Mouse (Mus musculus) hindbrain, embryonic 13.5 days (tissue): ENCODE data around the gene Apobec2. TPM values are rescaled to one million over a fixed set of nuclear protein-coding genes. Genes with fewer than 3 reads are reported as not detected.

Experiments
- ATAC-seq: fragments of 200-750 bp; cut with Nextera tagmentation; 2 replicates; pipeline ENCODE4 v1.8.0; 2017; ENCODE audit warnings: moderate TSS enrichment; ENCODE audit not compliant: low FRiP score
- H3K27ac ChIP-seq: fragments of 300-500 bp; sonication (generic); 2 replicates; pipeline ENCODE4 v1.5.1; 2015; ENCODE audit warnings: inconsistent platforms, mild to moderate bottlenecking, moderate library complexity
- H3K27me3 ChIP-seq: fragments of 300-500 bp; sonication (generic); 2 replicates; pipeline ENCODE4 v1.6.1; 2015; ENCODE audit warnings: mild to moderate bottlenecking, inconsistent platforms
- H3K36me3 ChIP-seq: fragments of 300-500 bp; sonication (generic); 2 replicates; pipeline ENCODE4 v1.6.1; 2015; ENCODE audit warnings: mild to moderate bottlenecking, inconsistent platforms
- H3K4me1 ChIP-seq: fragments of 300-500 bp; sonication (generic); replicated peaks from 2 replicates; pipeline ENCODE4 v1.6.1; 2015; ENCODE audit warnings: inconsistent platforms
- H3K4me2 ChIP-seq: fragments of 300-500 bp; sonication (generic); 2 replicates; pipeline ENCODE4 v1.6.1; 2015; ENCODE audit warnings: inconsistent platforms, mild to moderate bottlenecking, moderate library complexity
- H3K4me3 ChIP-seq: fragments of 300-500 bp; sonication (generic); 2 replicates; pipeline ENCODE4 v1.5.1; 2015; ENCODE audit warnings: mild to moderate bottlenecking, inconsistent platforms
- H3K9ac ChIP-seq: fragments of 300-500 bp; sonication (generic); 2 replicates; pipeline ENCODE4 v1.6.1; 2015; ENCODE audit warnings: mild to moderate bottlenecking, inconsistent platforms
- H3K9me3 ChIP-seq: fragments of 300-500 bp; sonication (generic); 2 replicates; pipeline ENCODE4 v1.6.1; 2016; ENCODE audit warnings: inconsistent platforms
- WGBS: fragments of 180-500 bp; shearing (Covaris S2); methylation state at CpG from one replicate; pipeline ENCODE4 v1.1.7; 2015; 5-methylcytosine and 5-hydroxymethylcytosine counted together
- polyA plus RNA-seq: library from polyadenylated mRNA; unstranded; fragments of >200 nt; fragmentation: Nextera tagmentation; extraction: Ambion mirVana; gene quantifications from 2 replicates; pipeline ENCODE4 v1.2.1, GENCODE M21; 2015

The Apobec2 gene
- polyA plus RNA-seq, 1 experiment from 2014 or later: 0.81 TPM

DNA sequence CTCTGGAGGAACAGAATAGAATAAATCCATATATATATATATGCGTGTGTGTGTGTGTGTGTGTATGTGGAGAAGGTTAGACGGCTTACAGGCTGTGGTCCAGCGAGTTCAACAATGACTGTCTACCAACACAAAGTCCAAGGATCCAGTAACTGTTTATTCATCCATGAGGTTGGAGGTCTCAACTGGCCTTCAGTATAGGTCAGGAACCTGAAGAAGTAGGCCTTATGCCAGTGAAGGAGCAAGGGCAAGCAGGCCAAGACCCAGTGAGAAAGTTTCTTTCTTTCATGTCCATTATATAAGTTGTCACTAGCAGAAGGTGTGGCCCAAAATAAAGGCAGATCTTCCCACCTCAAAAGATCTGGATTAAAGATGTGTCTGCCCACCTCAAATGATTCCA, 30.0 kb downstream of the Apobec2 start:
- H3K9ac ChIP-seq: no peak overlapping the region
- ATAC-seq: no peak
- H3K4me1 ChIP-seq: peaks cover 13% of the 10 kb centered on the region
- no peak overlapping the region for H3K4me3 ChIP-seq
- H3K9me3 ChIP-seq: no peaks in the 10 kb centered on the region
- H3K27ac ChIP-seq: no peak overlapping the region
- no peaks in the 10 kb centered on the region for H3K27me3 ChIP-seq
- H3K4me2 ChIP-seq: no peak overlapping the region
- WGBS: 90% methylated on average over 3 of the region's 3 CpGs
- peaks cover 24% of the 10 kb centered on the region for H3K36me3 ChIP-seq

DNA sequence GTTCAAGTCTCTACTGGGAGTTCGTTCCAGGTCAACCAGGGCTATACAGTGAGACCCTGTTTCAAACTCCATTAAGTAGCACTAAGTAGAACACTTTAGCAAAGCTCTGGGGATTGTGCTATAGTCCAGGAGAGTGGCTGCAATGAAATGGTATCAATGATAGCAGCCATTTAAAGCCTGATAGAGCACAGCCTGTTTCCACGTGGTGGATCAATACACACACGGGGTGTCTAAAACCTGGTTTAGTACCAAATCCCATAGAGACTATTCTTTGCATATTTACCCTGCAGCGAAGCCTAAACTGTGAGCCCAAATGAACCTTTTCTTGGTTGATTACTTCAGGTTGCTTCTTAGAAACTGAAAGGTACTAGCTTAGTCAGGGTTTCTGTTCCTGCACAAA, 31.0 kb downstream of the Apobec2 start:
- H3K4me2 ChIP-seq: no peak overlapping the region
- peaks cover 34% of the 10 kb centered on the region for H3K36me3 ChIP-seq
- whole genome bisulfite sequencing: 89% methylated on average over 4 of the region's 4 CpGs
- H3K9me3 ChIP-seq: no peaks in the 10 kb centered on the region
- H3K9ac ChIP-seq: no peak overlapping the region
- no peak for ATAC-seq
- H3K27me3 ChIP-seq: no peaks in the 10 kb centered on the region
- H3K27ac ChIP-seq: no peak overlapping the region
- peaks cover 4% of the 10 kb centered on the region; the same call in 1 of the 2 replicates for H3K4me1 ChIP-seq
- no peak overlapping the region for H3K4me3 ChIP-seq

DNA sequence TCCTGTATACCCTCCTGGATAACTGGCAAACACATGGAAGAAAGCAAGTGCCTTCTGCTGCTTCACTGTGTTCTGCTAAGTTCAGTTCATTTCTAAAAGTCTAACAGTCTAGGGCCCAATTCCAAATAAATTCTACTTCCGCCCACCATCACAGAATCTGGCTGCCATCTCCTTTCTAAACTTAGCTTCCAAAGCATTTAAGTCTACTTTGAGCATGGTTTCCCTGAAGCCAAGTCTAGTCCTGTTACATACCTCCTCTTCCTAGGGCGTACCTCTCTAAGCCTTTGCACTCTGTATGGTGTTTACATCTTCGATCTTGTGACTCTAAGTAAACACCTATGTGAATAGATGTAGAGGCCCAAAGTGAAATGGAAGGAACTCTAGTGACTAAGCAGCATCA, 40.1 kb downstream of the Apobec2 start:
- H3K27ac ChIP-seq: no peak overlapping the region
- ATAC-seq: no peak
- H3K4me3 ChIP-seq: no peak overlapping the region
- H3K36me3 ChIP-seq: peaks cover 92% of the 10 kb centered on the region
- no peaks in the 10 kb centered on the region for H3K27me3 ChIP-seq
- no peaks in the 10 kb centered on the region for H3K4me1 ChIP-seq
- H3K9ac ChIP-seq: no peak overlapping the region
- 95% methylated on average over 3 of the region's 3 CpGs for WGBS
- no peaks in the 10 kb centered on the region for H3K9me3 ChIP-seq
- no peak overlapping the region for H3K4me2 ChIP-seq

DNA sequence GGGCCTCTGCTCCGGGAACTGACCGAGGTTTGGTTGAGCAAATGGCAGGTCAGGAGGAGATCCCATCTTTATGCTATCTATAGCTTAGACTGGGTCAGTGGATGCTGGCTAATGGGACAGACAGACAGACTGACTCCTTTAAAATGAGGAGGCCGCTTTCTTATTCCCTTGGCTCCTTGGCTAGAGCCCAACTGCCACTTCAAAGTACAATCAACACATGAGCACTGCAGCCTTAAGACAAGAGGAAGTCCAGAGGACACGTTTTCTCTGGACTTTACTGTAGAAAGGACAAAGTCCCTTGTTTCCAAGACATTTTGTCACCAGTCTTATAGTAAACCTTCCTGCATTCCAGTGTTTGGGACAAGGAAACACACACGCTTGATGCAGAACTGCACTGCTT, 41.3 kb downstream of the Apobec2 start:
- Histone ChIP-seq H3K27me3 (no peaks in the 10 kb centered on the region), H3K36me3 (peaks cover 93% of the 10 kb centered on the region), H3K4me2 (no peak overlapping the region), H3K27ac (no peak overlapping the region), H3K9ac (no peak overlapping the region), H3K4me1 (no peaks in the 10 kb centered on the region), H3K4me3 (no peak overlapping the region), H3K9me3 (no peaks in the 10 kb centered on the region)
- ATAC-seq: no peak
- 89% methylated on average over 5 of the region's 5 CpGs for WGBS

DNA sequence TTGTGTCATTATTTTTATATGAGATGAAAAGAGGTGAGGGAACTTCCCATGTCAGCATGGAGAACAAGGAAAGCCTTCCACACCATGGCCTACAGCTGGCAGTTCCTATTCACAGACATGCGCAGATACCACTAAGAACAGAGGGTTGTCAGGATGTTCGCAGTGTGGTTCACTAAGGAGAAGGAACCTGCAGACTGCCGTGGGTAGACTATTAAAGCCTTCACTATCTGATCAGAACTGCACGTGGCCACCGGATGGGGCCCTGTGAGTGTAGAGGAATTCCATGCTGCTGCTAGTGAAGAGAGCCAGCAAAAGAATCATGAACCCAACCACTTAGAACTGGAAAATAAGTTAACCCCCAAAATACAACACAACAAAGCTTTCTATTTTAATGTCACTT, 43.3 kb downstream of the Apobec2 start:
- H3K9me3 ChIP-seq: no peaks in the 10 kb centered on the region
- no peaks in the 10 kb centered on the region for H3K4me1 ChIP-seq
- no peak for ATAC-seq
- no peaks in the 10 kb centered on the region for H3K27me3 ChIP-seq
- peaks cover 87% of the 10 kb centered on the region for H3K36me3 ChIP-seq
- H3K9ac ChIP-seq: no peak overlapping the region
- H3K4me3 ChIP-seq: no peak overlapping the region
- no peak overlapping the region for H3K27ac ChIP-seq
- 95% methylated on average over 5 of the region's 5 CpGs for WGBS
- no peak overlapping the region for H3K4me2 ChIP-seq

DNA sequence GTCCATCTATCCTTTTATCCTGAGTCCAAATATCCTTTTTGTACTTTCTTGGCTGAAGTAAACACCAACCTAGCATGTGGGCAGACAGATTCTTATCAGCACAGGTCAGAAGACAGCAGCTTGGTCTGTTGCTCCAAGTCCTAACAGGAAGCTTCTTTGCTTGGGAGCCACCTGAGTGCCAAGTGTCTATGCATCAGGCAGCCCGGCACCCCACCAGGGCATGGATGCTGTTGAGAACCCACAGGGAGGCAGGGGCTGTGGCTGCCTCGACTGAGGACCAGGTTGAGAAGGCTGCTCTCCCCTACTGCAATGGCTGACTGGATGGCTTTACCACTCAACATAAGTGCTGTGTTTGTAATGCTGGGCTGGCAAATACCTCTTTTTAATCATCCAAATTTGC, 44.1 kb downstream of the Apobec2 start:
- peaks cover 80% of the 10 kb centered on the region for H3K36me3 ChIP-seq
- WGBS: 92% methylated on average over 2 of the region's 2 CpGs
- ATAC-seq: no peak

DNA sequence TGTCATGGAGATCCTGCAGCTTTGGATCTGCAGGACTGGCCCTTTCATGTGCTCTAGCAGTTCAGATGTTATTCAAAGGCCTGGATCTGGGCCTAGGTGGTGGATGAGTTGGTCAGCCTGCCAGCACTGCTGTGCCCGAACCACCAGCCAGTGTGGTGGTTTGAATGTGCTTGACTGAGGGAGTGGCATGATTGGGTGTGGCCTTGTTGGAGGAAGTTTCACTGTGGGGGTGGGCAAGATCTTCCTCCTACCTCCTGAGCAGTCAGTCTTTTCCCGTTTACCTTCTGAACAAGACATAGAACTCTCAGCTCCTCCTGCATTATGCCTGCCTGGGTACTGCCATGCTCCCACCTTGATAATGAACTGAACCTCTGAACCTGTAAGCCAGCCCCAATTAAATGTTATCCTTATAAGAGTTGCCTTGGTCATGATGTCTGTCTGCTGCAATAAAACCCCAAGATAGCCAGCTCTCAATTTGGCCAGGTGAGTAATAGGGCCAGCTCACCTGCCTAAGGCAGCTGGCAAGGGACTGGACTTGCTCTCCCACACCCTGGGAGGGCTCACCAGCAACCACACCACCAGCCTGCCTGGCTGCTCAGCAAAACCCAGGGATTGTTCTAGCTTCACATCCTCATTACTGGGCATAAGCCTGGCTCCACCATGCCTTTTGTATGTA, 46.8 kb downstream of the Apobec2 start:
- Histone ChIP-seq H3K9ac (no peak overlapping the region), H3K4me1 (no peaks in the 10 kb centered on the region), H3K27ac (no peak overlapping the region), H3K27me3 (no peaks in the 10 kb centered on the region), H3K9me3 (no peaks in the 10 kb centered on the region), H3K4me3 (no peak overlapping the region), H3K4me2 (no peak overlapping the region), H3K36me3 (peaks cover 52% of the 10 kb centered on the region)
- WGBS: 76% methylated on average over 2 of the region's 2 CpGs
- no peak for ATAC-seq

More for the DNA sequence above, 44.1 kb downstream of the Apobec2 start:
- H3K4me1 ChIP-seq: no peaks in the 10 kb centered on the region
- no peaks in the 10 kb centered on the region for H3K27me3 ChIP-seq
- H3K4me2 ChIP-seq: no peak overlapping the region
- H3K27ac ChIP-seq: no peak overlapping the region
- no peak overlapping the region for H3K4me3 ChIP-seq
- no peaks in the 10 kb centered on the region for H3K9me3 ChIP-seq
- no peak overlapping the region for H3K9ac ChIP-seq

DNA sequence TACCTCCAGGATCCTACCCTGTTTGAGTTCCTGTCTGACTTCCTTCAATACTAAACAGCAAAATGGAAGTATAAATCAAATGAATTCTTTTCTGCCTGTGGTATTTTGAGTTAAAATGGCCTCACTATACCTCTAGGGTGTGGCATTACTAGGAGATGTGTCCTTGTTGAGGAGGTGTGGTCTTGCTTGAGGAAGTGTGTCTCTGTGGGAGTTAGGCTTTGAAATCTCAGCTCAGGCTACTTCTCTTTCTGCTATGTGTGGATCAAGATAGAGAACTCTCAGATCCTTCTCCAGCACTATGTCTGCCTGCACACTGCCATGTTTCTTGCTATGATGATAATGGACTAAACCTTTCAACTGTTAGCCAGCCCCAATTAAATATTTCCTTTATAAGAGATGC, 53.7 kb downstream of the Apobec2 start:
- H3K27ac ChIP-seq: no peak overlapping the region
- H3K4me2 ChIP-seq: no peak overlapping the region
- H3K4me3 ChIP-seq: no peak overlapping the region
- no peaks in the 10 kb centered on the region for H3K27me3 ChIP-seq
- ATAC-seq: no peak
- no peaks in the 10 kb centered on the region for H3K4me1 ChIP-seq
- no peak overlapping the region for H3K9ac ChIP-seq
- H3K36me3 ChIP-seq: no peaks in the 10 kb centered on the region
- no peaks in the 10 kb centered on the region for H3K9me3 ChIP-seq

DNA sequence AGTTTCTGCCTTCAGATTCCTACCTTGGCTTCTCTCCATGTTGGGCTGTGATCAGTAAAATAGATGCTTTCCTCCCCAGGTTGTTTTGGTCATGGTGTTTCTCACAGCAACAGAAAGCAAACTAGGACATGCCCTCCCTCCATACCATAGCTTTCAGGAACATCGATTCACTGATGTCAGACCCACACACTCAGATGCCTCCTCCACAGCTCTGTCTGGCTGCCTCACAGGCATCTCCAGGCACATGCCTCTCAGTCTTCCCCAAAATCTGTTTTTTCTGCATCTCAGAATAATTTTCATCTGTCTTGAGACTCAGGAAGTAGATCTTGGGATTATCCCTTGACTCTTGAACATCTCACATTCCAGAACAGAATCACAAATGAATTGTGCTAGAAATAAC, 56.6 kb downstream of the Apobec2 start:
- ATAC-seq: no peak

DNA sequence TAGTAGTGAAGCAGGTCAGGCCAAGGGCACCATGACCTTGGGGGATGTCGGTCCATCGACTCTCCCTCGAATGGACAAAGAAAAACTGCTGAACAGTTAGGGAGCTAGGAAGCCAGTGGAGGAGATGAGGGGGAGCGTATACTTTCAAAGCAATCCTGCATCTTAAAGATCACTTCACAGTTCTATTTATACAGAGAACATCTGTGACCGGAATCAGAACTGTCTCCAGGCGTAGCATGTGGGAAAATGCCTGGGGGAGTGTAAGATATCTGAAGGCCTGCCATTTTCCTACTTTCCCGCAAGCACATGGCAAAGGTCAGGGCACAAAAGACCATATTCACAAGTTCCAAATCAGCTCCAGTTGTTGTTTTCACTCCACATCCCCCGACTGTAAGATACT, 59.7 kb downstream of the Apobec2 start:
- Histone ChIP-seq H3K4me1 (no peaks in the 10 kb centered on the region), H3K9ac (no peak overlapping the region), H3K27me3 (no peaks in the 10 kb centered on the region), H3K27ac (no peak overlapping the region), H3K4me3 (no peak overlapping the region), H3K36me3 (no peaks in the 10 kb centered on the region), H3K9me3 (no peaks in the 10 kb centered on the region), H3K4me2 (no peak overlapping the region)
- ATAC-seq: no peak
- WGBS: 80% methylated on average over 8 of the region's 8 CpGs

More for the DNA sequence above, 56.6 kb downstream of the Apobec2 start:
- Histone ChIP-seq H3K36me3 (no peaks in the 10 kb centered on the region), H3K4me3 (no peak overlapping the region), H3K4me1 (no peaks in the 10 kb centered on the region), H3K27me3 (no peaks in the 10 kb centered on the region), H3K27ac (no peak overlapping the region), H3K9me3 (no peaks in the 10 kb centered on the region), H3K9ac (no peak overlapping the region), H3K4me2 (no peak overlapping the region)
- 94% methylated on average over 1 of the region's 1 CpGs for WGBS

DNA sequence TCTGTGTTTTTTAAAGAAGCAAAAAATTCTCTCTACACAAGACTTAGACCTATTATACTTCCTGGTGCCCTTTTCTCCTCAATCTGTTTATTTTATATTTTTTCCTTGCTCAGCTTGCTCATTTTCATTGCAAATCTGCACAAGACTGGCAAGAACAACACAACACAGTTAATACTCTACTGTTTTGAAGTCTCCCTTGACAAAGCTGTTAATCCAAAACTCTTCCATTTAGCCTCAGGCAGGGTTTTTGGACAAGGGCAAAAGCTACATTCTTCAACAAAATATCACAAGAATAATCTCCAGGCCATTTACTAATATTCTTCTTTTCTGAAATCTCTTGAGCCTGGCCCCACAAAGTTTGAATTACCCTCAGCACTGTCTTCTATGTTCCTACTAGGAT, 61.1 kb downstream of the Apobec2 start:
- Histone ChIP-seq H3K36me3 (no peaks in the 10 kb centered on the region), H3K27ac (no peak overlapping the region), H3K27me3 (no peaks in the 10 kb centered on the region), H3K9ac (no peak overlapping the region), H3K4me1 (no peaks in the 10 kb centered on the region), H3K4me3 (no peak overlapping the region), H3K4me2 (no peak overlapping the region), H3K9me3 (no peaks in the 10 kb centered on the region)
- ATAC-seq: no peak
